Mouse (Mus musculus): ENCODE measurements around the gene Hand2.

- no peak for TF ChIP-seq POLR2A (IDR thresholded peaks at IDR 0.05; ENCODE audit: insufficient read depth, low read depth, low read length)
- TF ChIP-seq CTCF (IDR thresholded peaks at IDR 0.05; ENCODE audit: insufficient read depth, low read depth, low read length): no peak
Observed at GRCm38 (mm10) chr8:57343731-57344315, 23.0 kb downstream of the Hand2 start.

All from olfactory bulb, adult 2 months (tissue).